Mouse (Mus musculus) v-Abl transformed pro-B cells (cell line): ENCODE results near the gene Acd.

Source experiments
- in situ Hi-C, 2 experiments: fragments of 400-800 bp; cut with MboI; formaldehyde crosslinking; loops; one replicate each; pipeline ENCODE4 v1.15.1; 2025; ENCODE audit not compliant: unreplicated experiment in 2 of 2

Gene Acd

GRCm38 (mm10) chr8:105677891-105678290 lies 23.0 kb downstream of the Acd start:
- in situ Hi-C loops = no loop called here

- in situ Hi-C loops = no loop called here
Measured at GRCm38 (mm10) chr8:105661167-105661566, 39.7 kb downstream of the Acd start.

GRCm38 (mm10) chr8:105657641-105658040 lies 43.3 kb downstream of the Acd start:
- in situ Hi-C loops = no loop called here

- in situ Hi-C loops = no loop called here
Measured at GRCm38 (mm10) chr8:105648929-105649328, 52.0 kb downstream of the Acd start.
